Mouse (Mus musculus) frontal cortex, postnatal 25 days (tissue): ENCODE data around the gene Psd4.

Experiments
- DNase-seq, 2 experiments: peaks; one replicate each; pipeline ENCODE4 v3.0.0; 2022; ENCODE audit warnings: low spot score in 2 of 2

The Psd4 gene

GRCm38 (mm10) chr2:24435699-24436098, 68.3 kb downstream of the Psd4 start:
- no peak for DNase-seq

GRCm38 (mm10) chr2:24440056-24440455, 72.7 kb downstream of the Psd4 start:
- DNase-seq = no peak

DNA sequence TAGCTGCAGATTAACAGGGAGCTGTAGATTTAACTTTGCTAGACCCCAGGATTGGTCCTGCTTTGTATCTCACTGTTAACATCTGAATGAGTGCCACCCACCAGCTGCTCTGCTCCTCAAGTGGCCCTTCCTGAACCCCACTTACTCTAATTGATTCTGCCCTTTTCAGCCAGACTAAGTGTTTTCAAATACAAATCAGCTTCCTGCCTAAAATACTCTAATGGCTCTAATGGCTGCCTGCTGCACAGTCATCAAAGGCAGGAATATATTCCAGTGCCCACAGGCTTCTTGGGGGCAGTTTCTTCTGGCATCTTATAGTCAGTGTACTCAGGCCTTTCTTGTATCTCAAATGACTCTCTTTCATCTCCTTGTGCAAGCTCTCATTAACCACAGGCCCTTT, 74.5 kb downstream of the Psd4 start:
- no peak for DNase-seq

DNA sequence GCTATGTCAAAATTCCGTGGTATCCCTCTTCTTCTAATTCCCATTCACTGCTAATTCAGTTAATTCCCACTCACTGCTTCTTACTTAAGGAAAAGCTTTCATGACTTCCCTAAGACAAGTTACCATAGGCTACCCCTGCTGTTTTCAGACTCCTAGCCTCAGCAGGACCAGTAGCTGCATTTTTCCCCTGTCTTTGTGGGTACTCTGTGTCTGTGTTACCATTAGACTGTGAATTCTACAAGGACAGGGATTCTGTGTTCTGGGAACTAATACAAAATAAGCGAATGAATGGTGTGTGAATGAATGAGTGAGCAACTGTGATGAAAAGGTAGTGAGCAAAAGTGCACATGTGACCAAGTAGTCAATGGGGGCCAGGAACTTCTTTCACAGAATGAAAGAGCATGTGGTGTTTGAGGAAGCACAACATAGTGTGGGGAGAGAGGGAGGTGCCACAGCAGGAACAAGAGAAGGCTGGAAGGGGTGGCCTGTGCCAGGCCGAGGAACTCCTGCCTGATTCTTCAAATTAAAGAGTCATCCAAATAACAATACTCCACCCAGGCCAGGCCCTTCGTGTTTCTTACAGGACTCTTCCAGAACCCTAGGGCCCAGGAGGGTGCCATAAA, 75.0 kb downstream of the Psd4 start:
- no peak for DNase-seq

DNA sequence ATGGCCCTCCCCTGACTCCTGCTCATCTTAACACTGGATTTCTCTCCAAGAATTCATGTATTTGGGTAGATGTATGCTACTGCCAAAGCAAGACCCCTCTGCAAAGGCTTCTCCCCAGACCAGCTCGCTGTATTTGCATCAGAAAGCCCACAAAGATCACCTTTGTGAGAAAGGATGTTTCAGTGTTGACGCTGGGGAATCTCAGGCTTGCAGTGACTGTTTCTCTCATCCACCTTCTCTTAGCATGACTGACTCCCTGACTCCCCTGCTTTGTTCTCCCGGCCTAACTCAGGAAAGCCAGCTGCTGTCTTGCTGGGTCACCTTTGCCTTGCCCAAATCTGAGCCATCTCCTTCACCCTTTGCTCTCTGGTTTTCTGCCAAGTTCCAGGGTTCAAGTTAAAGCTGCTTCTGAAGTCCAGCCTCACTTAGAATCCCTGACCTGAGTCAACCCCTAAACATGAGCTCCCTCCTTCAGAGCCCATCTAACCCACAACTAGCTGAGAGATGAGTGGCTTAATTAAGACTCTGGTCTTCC, 75.9 kb downstream of the Psd4 start:
- no peak for DNase-seq

DNA sequence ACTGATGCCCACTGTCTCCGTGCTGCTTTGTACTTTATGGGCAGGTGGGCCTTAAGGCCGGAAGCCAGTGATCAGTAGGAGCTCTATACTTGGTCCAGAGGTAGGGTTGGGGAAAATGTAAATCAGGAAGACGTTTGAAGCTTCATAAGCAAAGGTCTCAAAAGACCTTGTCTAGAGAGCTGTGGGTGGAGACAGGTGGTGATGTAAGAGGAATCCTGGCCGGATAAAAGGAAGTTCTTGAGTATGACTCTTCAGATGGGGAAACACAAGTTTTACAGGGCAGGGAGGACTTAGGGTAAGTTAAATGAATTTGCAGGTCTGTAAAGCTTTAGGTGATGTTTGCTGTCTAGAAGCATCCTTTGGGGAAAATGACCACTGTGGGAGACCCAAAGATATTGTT, 81.7 kb downstream of the Psd4 start:
- DNase-seq = no peak

- DNase-seq = no peak
Observed at GRCm38 (mm10) chr2:24453206-24453605, 85.8 kb downstream of the Psd4 start.

DNA sequence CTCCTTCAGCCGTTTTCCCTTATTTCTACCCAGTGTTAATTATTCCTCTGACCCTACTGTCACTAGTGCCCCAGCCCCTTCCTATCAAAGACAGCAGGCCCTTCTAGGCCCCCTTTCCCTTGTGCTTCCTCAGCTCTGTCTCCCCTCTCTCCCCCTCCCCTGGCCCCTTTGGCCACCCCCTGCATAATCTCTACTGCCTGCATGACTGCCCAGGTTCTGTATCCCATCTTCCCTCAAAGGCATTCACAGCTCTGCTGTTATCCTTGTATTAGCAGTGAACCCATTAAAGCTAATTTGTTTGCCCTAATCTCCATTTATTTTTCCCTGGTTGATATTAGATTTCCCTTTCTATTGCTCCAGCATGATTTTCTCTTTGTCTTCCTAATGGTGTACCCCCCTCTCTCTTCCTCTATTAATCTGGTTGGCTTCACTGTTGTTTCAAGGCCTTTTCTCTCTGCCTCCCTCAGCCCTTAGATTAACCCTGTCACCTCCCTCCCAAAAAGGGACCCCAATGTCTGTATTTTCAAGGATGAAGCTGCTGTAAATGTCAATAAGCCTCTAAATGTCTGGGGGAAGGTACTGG, 87.1 kb downstream of the Psd4 start:
- no peak for DNase-seq

DNA sequence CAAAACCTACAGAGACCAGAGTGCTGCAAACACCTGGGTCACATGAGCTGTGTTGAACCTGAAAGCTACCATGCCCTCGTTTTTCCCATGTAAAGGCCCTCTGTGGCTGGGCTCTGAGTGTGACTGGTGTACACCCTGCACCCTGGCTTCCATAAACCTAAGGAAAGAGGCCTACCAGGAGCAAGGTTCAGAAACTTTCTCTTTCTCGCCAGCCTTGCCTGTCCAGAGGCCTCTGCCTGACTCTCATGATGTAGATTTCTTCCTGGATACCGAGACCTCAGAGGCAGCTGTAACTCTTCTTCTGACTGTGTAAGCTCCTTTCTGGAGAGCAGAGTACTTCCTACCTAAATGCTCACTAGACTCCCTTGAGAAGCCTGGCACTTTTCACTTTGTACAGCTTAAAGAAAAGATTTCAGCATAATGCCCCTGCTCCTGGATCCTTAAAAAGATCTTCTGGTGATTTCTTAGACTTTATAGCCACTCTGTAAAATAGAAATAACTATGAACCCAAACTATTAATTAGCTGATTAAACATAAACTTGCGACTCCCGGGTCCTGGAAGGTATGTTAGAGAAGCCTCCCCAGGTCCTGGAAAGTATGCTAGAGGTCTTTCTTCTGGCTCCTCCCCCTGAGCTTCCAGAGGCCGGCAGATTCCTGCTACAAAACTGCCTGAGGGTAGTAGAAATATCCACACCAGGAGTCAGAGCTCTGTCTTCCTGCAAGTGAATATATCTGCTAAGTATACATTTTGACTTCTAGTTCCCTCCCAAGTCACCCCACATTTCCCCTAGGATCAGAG, 87.9 kb downstream of the Psd4 start:
- DNase-seq = no peak

DNA sequence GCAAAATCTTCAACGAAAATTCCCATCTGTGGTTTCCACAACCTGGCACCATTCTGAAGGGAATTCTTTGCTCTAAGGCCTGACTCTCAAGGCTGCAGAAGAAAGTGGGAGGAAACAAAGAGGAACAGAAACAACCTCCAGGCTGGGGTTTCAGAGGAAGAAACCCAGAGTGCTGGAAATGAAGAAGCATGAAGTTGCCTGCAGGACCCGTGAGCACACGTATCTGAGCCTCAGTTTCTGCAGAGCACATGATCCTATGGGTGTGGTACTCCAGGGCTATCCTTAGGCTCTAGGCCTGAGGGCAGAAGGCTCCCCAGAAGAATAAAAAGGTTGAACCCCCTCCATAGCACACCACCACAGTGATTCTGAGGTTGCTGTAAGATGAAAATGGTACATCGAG, 89.5 kb downstream of the Psd4 start:
- no peak for DNase-seq

- DNase-seq = no peak
Observed at GRCm38 (mm10) chr2:24460112-24460807, 92.9 kb downstream of the Psd4 start.

DNA sequence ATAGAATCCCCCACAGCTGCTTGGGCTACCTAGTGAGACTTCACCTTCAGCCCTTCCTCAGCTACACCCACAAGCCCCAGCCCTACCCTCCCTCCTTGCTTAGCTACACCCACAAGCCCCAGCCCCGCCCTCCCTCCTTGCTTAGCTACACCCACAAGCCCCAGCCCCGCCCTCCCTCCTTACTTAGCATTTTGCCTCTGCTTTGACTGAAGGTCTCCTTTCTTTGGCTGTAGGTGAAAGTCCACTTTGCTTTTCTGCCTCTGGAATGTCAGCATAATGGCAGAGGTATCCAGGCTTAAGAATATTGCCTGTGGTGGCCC, 93.4 kb downstream of the Psd4 start:
- DNase-seq = no peak
